17 mouse cellular contexts compared by ENCODE assay signal in the genomic region with DNA sequence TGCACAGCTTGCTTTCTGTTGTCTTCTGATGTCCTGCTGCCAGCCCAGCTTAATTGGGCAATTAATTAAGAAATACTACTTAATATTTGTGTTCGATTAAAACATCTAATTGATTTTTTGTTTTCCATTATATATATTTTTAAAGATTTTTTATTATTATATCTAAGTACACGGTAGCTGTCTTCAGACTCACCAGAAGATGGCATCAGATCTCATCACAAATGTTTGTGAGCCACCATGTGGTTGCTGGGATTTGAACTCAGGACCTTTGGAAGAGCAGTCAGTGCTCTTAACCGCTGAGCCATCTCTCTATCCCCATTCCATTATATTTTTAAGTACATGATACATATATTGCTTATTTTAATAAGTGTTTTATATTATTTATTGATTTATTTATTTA.
"Had no signal": no experiment of that assay in that cellular context is flagged by ENCODE, and none has a peak within 500 bp of the region (broad histone marks: within the 10 kb centered on the region; RNA-seq: fewer than 3 reads in every experiment).

No protein-coding gene starts in this region.

- H3K27me3 ChIP-seq: limb, embryonic 12.5 days; limb, embryonic 15.5 days; liver, embryonic 12.5 days; liver, embryonic 15.5 days had no signal

- H3K9me3 ChIP-seq: limb, embryonic 12.5 days; limb, embryonic 15.5 days; liver, embryonic 12.5 days; liver, embryonic 15.5 days had no signal

- DNase-seq: kidney, adult 11 months; kidney, adult 8-10 months; kidney, postnatal 25 days; left cerebral cortex, postnatal 4 days; lung, adult 2 months; lung, postnatal 14 days; lung, postnatal 4 days; midbrain, embryonic 14.5 days; thymus, adult 2 months; thymus, postnatal 14 days; thymus, postnatal 4 days had no signal

- H3K4me3 ChIP-seq: limb, embryonic 12.5 days; limb, embryonic 15.5 days; liver, embryonic 12.5 days; liver, embryonic 15.5 days had no signal

- H3K4me1 ChIP-seq: limb, embryonic 12.5 days; limb, embryonic 15.5 days; liver, embryonic 12.5 days; liver, embryonic 15.5 days had no signal

- H3K27ac ChIP-seq: limb, embryonic 12.5 days; limb, embryonic 15.5 days; liver, embryonic 12.5 days; liver, embryonic 15.5 days; stomach, postnatal 0 days had no signal

- ATAC-seq: liver, embryonic 12.5 days had no signal

- H3K4me2 ChIP-seq: limb, embryonic 12.5 days; limb, embryonic 15.5 days; liver, embryonic 12.5 days; liver, embryonic 15.5 days; midbrain, embryonic 11.5 days had no signal

- H3K36me3 ChIP-seq: limb, embryonic 12.5 days; limb, embryonic 15.5 days; liver, embryonic 12.5 days; liver, embryonic 15.5 days had no signal

- H3K9ac ChIP-seq: limb, embryonic 12.5 days; limb, embryonic 15.5 days; liver, embryonic 12.5 days; liver, embryonic 15.5 days had no signal
